Mouse (Mus musculus): ENCODE data around the gene Gm47959. TPM values are rescaled to one million over a fixed set of nuclear protein-coding genes. Genes with fewer than 3 reads are reported as not detected.
"Not testable (repeated sequence)": the region's sequence is repeated elsewhere in the genome, so short reads cannot be mapped to it uniquely, and the experiment has no call there.

Gene Gm47959
- polyA plus RNA-seq (2016; fragmentation: Nextera tagmentation; extraction: Ambion mirVana): not detected in 2 replicates

DNA sequence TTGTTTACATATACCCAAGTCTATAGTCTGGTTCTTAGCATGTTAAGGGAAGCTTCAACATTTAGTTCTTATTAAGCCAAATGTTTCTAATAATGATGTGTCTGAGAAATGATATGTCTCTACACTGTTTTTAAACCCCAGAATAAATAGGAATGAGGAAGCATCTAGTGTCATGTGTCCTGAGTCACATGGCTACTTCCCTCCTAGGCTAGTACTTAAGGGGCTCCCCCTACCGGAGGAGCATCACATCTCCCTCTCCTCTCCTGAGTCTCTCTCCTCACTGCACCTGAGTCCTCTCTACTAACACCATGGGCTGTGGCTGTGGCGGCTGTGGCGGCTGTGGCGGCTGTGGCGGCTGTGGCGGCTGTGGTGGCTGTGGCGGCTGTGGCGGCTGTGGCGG lies at the start of gene Gm47959:
Gm47959 (plus strand) TSS at position 243 of the 400 bp plus-strand sequence.
- H3K4me3 ChIP-seq; H3K4me1 ChIP-seq; H3K36me3 ChIP-seq; H3K27me3 ChIP-seq; H3K4me2 ChIP-seq (replicated peaks); H3K9ac ChIP-seq (replicated peaks); H3K9me3 ChIP-seq; ATAC-seq (ENCODE audit: low FRiP score, low read depth); H3K27ac ChIP-seq (replicated peaks): not testable (repeated sequence)
- WGBS: 97% methylated on average over 9 of the region's 9 CpGs

DNA sequence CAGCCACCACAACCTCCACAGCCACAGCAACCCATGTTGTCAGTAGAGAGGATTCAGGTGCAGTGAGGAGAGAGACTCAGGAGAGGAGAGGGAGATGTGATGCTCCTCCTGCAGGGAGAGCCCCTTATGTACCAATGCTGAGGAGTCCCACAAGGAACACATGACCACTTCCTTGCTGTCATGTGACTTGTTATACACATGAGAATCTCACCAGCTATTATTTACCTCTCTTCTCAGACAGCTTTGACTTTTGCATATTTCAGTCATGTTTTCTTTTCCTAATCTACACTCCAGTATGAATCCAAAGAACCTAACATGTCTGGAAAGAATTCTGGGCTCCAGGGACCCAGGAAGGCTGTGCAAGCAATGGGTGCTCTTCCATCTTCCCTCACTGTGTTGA lies 44.4 kb upstream of the Gm47959 start, which contains the start of gene Gm7544:
Gm7544 (minus strand) TSS at position 101 of the 400 bp plus-strand sequence.
- H3K9me3 ChIP-seq; ATAC-seq (ENCODE audit: low FRiP score, low read depth): not testable (repeated sequence)

DNA sequence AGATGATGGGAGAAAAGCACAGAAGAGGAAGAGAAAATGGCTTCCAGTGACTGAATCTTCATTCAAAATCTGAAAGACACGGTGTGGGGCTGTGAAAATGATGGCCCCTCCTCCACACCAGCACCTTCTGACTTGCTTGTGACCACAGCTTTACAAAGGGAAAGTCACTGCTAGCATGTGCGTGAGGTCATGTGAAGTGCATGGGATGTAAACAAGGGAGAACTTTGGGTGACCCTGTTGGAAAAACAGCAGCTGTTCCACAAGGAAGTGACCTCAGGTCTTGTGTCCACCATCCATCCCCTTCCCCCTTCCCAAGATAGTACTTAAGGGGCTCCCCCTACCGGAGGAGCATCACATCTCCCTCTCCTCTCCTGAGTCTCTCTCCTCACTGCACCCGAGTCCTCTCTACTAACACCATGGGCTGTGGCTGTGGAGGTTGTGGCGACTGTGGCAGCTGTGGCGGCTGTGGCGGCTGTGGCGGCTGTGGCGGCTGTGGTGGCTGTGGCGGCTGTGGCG lies 40.4 kb upstream of the Gm47959 start, which contains the start of gene Gm47955:
Gm47955 (plus strand) TSS at position 417 of the 516 bp plus-strand sequence.
- Histone ChIP-seq H3K9ac (replicated peaks) (no peak within 1 kb of the TSS), H3K4me3 (no peak within 1 kb of the TSS), H3K27ac (replicated peaks) (no peak within 1 kb of the TSS), H3K36me3 (no peaks in the 10 kb centered on the region), H3K4me2 (replicated peaks) (no peak within 1 kb of the TSS), H3K9me3 (no peaks in the 10 kb centered on the region), H3K4me1 (no peaks in the 10 kb centered on the region), H3K27me3 (no peaks in the 10 kb centered on the region)
- WGBS: 92% methylated on average over 11 of the region's 11 CpGs
- ATAC-seq (ENCODE audit: low FRiP score, low read depth): no peak

More for the DNA sequence above, 44.4 kb upstream of the Gm47959 start, which contains the start of gene Gm7544:
- not testable (repeated sequence) for H3K27ac ChIP-seq (replicated peaks); H3K27me3 ChIP-seq; H3K4me1 ChIP-seq; H3K4me2 ChIP-seq (replicated peaks); H3K4me3 ChIP-seq; H3K9ac ChIP-seq (replicated peaks); H3K36me3 ChIP-seq

GRCm38 (mm10) chr1:82966413-82966812 lies 33.9 kb upstream of the Gm47959 start:
- H3K27me3 ChIP-seq: no peaks in the 10 kb centered on the region
- H3K4me2 ChIP-seq (replicated peaks): no peak overlapping the region
- no peaks in the 10 kb centered on the region for H3K9me3 ChIP-seq
- H3K4me1 ChIP-seq: no peaks in the 10 kb centered on the region
- H3K9ac ChIP-seq (replicated peaks): no peak overlapping the region
- no peak overlapping the region for H3K27ac ChIP-seq (replicated peaks)
- H3K4me3 ChIP-seq: no peak overlapping the region
- WGBS: 78% methylated on average over 3 of the region's 3 CpGs
- H3K36me3 ChIP-seq: no peaks in the 10 kb centered on the region
- ATAC-seq (ENCODE audit: low FRiP score, low read depth): no peak

DNA sequence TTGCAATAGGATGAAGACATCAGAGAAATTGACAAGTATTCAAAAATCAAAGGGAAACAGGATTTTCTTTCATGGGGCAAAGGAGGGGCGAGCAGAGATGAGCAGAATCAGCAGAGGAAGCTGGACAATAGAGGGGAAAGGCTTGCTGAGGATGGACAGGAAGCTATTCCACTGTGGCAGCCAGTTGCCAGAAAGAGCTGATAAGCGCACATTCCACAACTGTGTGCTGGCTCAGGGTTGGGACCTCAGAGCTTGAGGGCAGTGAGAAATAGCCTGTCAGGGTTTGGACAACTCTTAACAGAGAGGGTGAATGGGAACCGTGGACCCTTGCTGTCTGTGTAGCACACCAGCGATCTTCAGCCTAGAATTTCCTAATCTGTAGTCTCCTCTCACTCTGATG lies 28.3 kb upstream of the Gm47959 start:
- H3K4me2 ChIP-seq (replicated peaks): no peak overlapping the region
- no peaks in the 10 kb centered on the region for H3K4me1 ChIP-seq
- ATAC-seq (ENCODE audit: low FRiP score, low read depth): no peak
- WGBS: 51% methylated on average over 4 of the region's 4 CpGs
- H3K36me3 ChIP-seq: no peaks in the 10 kb centered on the region
- H3K27me3 ChIP-seq: no peaks in the 10 kb centered on the region
- H3K9ac ChIP-seq (replicated peaks): no peak overlapping the region
- no peak overlapping the region for H3K4me3 ChIP-seq
- H3K9me3 ChIP-seq: no peaks in the 10 kb centered on the region
- no peak overlapping the region for H3K27ac ChIP-seq (replicated peaks)

GRCm38 (mm10) chr1:82973244-82973643 lies 27.1 kb upstream of the Gm47959 start:
- 93% methylated on average over 1 of the region's 1 CpGs for WGBS
- no peaks in the 10 kb centered on the region for H3K36me3 ChIP-seq
- H3K27me3 ChIP-seq: no peaks in the 10 kb centered on the region
- H3K4me1 ChIP-seq: no peaks in the 10 kb centered on the region
- H3K9ac ChIP-seq (replicated peaks): no peak overlapping the region
- no peak overlapping the region for H3K4me3 ChIP-seq
- no peak overlapping the region for H3K4me2 ChIP-seq (replicated peaks)
- H3K9me3 ChIP-seq: no peaks in the 10 kb centered on the region
- no peak overlapping the region for H3K27ac ChIP-seq (replicated peaks)
- no peak for ATAC-seq (ENCODE audit: low FRiP score, low read depth)

GRCm38 (mm10) chr1:82973901-82974300 lies 26.4 kb upstream of the Gm47959 start:
- H3K27ac ChIP-seq (replicated peaks): no peak overlapping the region
- H3K9me3 ChIP-seq: no peaks in the 10 kb centered on the region
- no peaks in the 10 kb centered on the region for H3K4me1 ChIP-seq
- no peak overlapping the region for H3K4me2 ChIP-seq (replicated peaks)
- WGBS: 72% methylated on average over 6 of the region's 6 CpGs
- H3K36me3 ChIP-seq: no peaks in the 10 kb centered on the region
- no peak overlapping the region for H3K9ac ChIP-seq (replicated peaks)
- H3K27me3 ChIP-seq: no peaks in the 10 kb centered on the region
- ATAC-seq (ENCODE audit: low FRiP score, low read depth): no peak
- H3K4me3 ChIP-seq: no peak overlapping the region

- H3K4me2 ChIP-seq (replicated peaks): no peak overlapping the region
- no peaks in the 10 kb centered on the region for H3K36me3 ChIP-seq
- H3K27ac ChIP-seq (replicated peaks): no peak overlapping the region
- H3K9ac ChIP-seq (replicated peaks): no peak overlapping the region
- H3K27me3 ChIP-seq: no peaks in the 10 kb centered on the region
- no peak for ATAC-seq (ENCODE audit: low FRiP score, low read depth)
- H3K4me3 ChIP-seq: no peak overlapping the region
- 89% methylated on average over 9 of the region's 9 CpGs for WGBS
- no peaks in the 10 kb centered on the region for H3K4me1 ChIP-seq
- no peaks in the 10 kb centered on the region for H3K9me3 ChIP-seq
Observed at GRCm38 (mm10) chr1:82974342-82974741, 26.0 kb upstream of the Gm47959 start.

GRCm38 (mm10) chr1:82975750-82976149 lies 24.6 kb upstream of the Gm47959 start:
- no peak for ATAC-seq (ENCODE audit: low FRiP score, low read depth)
- Histone ChIP-seq H3K4me3 (no peak overlapping the region), H3K27me3 (no peaks in the 10 kb centered on the region), H3K27ac (replicated peaks) (no peak overlapping the region), H3K4me2 (replicated peaks) (no peak overlapping the region), H3K9me3 (no peaks in the 10 kb centered on the region), H3K9ac (replicated peaks) (no peak overlapping the region), H3K36me3 (no peaks in the 10 kb centered on the region), H3K4me1 (no peaks in the 10 kb centered on the region)
- 89% methylated on average over 5 of the region's 5 CpGs for WGBS

DNA sequence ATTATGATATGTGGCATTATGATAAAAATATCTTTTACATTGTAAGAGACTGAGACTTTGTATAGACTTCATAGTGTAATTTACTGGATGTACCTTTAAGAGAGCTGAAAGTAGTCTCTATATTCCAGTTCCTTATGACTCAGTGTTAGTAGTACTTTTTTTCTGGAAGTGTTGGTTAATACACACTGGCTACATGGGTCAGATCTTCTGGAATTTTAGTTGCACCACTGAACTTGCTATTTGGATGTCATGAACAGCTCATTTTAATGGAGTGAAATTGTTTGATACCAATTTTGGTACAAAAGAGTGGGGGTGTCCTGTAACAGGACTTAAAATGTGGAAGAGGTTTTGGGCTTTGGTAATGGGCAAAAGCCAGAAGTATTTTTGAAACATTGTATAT lies 22.5 kb upstream of the Gm47959 start:
- H3K4me2 ChIP-seq (replicated peaks): no peak overlapping the region

GRCm38 (mm10) chr1:82986738-82987137 lies 13.6 kb upstream of the Gm47959 start:
- no peaks in the 10 kb centered on the region for H3K36me3 ChIP-seq
- no peak for ATAC-seq (ENCODE audit: low FRiP score, low read depth)
- H3K4me1 ChIP-seq: no peaks in the 10 kb centered on the region
- H3K9ac ChIP-seq (replicated peaks): no peak overlapping the region
- H3K9me3 ChIP-seq: 0 out of 2 replicates have a peak, but pooled peaks cover 5% of the 10 kb centered on the region
- H3K4me3 ChIP-seq: no peak overlapping the region
- WGBS: 94% methylated on average over 6 of the region's 6 CpGs
- no peak overlapping the region for H3K27ac ChIP-seq (replicated peaks)
- H3K4me2 ChIP-seq (replicated peaks): no peak overlapping the region
- no peaks in the 10 kb centered on the region for H3K27me3 ChIP-seq

More for the DNA sequence above, 22.5 kb upstream of the Gm47959 start:
- Histone ChIP-seq H3K36me3 (no peaks in the 10 kb centered on the region), H3K9me3 (no peaks in the 10 kb centered on the region), H3K4me1 (no peaks in the 10 kb centered on the region), H3K4me3 (no peak overlapping the region), H3K27ac (replicated peaks) (no peak overlapping the region), H3K9ac (replicated peaks) (no peak overlapping the region), H3K27me3 (no peaks in the 10 kb centered on the region)
- no peak for ATAC-seq (ENCODE audit: low FRiP score, low read depth)

GRCm38 (mm10) chr1:82987530-82988198 lies 12.7 kb upstream of the Gm47959 start:
- WGBS: 40% methylated on average over 4 of the region's 4 CpGs
- Histone ChIP-seq H3K4me2 (replicated peaks) (no peak overlapping the region), H3K36me3 (no peaks in the 10 kb centered on the region), H3K9me3 (0 out of 2 replicates have a peak, but pooled peaks cover 5% of the 10 kb centered on the region), H3K27ac (replicated peaks) (no peak overlapping the region), H3K9ac (replicated peaks) (no peak overlapping the region), H3K4me3 (no peak overlapping the region), H3K27me3 (no peaks in the 10 kb centered on the region), H3K4me1 (no peaks in the 10 kb centered on the region)
- ATAC-seq (ENCODE audit: low FRiP score, low read depth): peak; percentile 54; the same call in 1 of the 2 replicates
